Mouse (Mus musculus): Measurements from ENCODE around the gene Fam209. TPM values are rescaled to one million over a fixed set of nuclear protein-coding genes. Genes with fewer than 3 reads are reported as not detected.

Fam209 gene
- total and polyA plus RNA-seq, 2 experiments from 2014 or later = 0.47 TPM; not detected in 1

DNA sequence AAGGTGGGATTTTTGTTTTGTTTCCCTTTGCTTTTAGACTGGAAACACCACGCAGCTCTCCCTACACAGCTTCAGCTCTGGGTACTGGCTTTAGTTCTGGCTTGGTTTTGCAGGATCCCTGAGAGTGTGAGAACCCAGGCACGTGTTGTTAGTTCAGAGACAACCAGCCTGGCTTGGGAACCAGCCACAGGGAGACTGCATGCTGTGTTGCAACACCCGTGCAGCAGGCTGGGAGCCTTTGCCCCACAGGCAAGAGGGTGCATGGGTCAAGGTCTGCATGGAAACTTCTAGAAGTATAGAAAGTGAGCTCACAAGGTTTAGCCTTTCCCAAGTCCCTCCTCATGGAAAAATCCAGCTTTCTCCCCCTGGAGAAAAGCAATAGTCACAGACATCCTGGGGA is 38.6 kb downstream of the Fam209 start:
- H3K4me1 ChIP-seq (ENCODE audit: insufficient read depth, low read length) = no peaks in the 10 kb centered on the region
- 54% methylated on average over 3 of the region's 3 CpGs for WGBS
- no peak overlapping the region for H3K27ac ChIP-seq (ENCODE audit: low read depth, low read length)
- H3K9me3 ChIP-seq (ENCODE audit: low read length) = no peaks in the 10 kb centered on the region
- H3K36me3 ChIP-seq (ENCODE audit: insufficient read depth, low read length) = no peaks in the 10 kb centered on the region
- ATAC-seq (ENCODE audit: low FRiP score) = no peak
- H3K4me3 ChIP-seq (ENCODE audit: low read depth, low read length) = no peak overlapping the region
- H3K9ac ChIP-seq (replicated peaks; ENCODE audit: low read length, poor library complexity, severe bottlenecking) = no peak overlapping the region
- no peak for DNase-seq (ENCODE audit: low spot score)
- no peaks in the 10 kb centered on the region for H3K27me3 ChIP-seq (ENCODE audit: insufficient read depth, low read length)
- no peak overlapping the region for H3K4me2 ChIP-seq (ENCODE audit: low read depth, low read length, poor library complexity, severe bottlenecking)
- no peak for TF ChIP-seq CTCF (IDR thresholded peaks at IDR 0.05)

DNA sequence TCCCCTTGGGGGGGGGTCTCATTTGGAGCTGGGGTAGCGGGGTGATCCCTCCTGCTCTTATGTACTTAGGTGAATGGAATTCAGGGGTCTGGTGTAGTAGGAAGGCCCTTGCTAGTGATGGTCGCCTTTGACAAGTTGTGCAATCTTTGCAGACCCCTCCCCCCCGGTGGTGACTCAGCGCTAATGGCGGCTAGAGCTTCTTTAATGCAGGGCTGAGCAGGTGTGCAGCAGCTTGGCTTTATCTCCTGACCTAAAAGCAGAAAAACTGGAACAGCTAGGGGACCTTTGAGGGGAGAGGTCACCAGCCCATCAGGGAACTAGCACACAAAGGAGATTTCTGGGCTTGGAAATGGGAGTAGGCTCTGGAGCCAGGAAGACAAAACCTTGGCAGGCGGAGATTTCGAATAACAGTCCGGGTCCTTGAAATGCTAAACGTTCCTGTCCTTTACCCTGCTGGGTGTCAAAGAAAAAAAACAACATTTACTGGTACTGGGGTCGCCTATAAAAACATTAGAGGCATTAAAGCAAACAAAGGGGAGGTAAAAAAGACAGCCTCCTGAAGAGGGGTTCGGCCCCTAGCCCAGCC is 44.2 kb downstream of the Fam209 start:
- no peak for TF ChIP-seq CTCF (IDR thresholded peaks at IDR 0.05)
- Histone ChIP-seq H3K4me1 (ENCODE audit: insufficient read depth, low read length) (no peaks in the 10 kb centered on the region), H3K27ac (ENCODE audit: low read depth, low read length) (no peak overlapping the region), H3K9me3 (ENCODE audit: low read length) (no peaks in the 10 kb centered on the region), H3K9ac (replicated peaks; ENCODE audit: low read length, poor library complexity, severe bottlenecking) (no peak overlapping the region), H3K4me3 (ENCODE audit: low read depth, low read length) (no peak overlapping the region), H3K36me3 (ENCODE audit: insufficient read depth, low read length) (no peaks in the 10 kb centered on the region), H3K27me3 (ENCODE audit: insufficient read depth, low read length) (no peaks in the 10 kb centered on the region), H3K4me2 (ENCODE audit: low read depth, low read length, poor library complexity, severe bottlenecking) (no peak overlapping the region)
- DNase-seq (ENCODE audit: low spot score) (no peak), ATAC-seq (ENCODE audit: low FRiP score) (no peak)
- 29% methylated on average over 11 of the region's 11 CpGs for WGBS

GRCm38 (mm10) chr2:172520616-172521371 is 48.5 kb downstream of the Fam209 start:
- Histone ChIP-seq H3K27me3 (ENCODE audit: insufficient read depth, low read length) (no peaks in the 10 kb centered on the region), H3K27ac (ENCODE audit: low read depth, low read length) (no peak overlapping the region), H3K4me3 (ENCODE audit: low read depth, low read length) (no peak overlapping the region), H3K36me3 (ENCODE audit: insufficient read depth, low read length) (no peaks in the 10 kb centered on the region), H3K4me1 (ENCODE audit: insufficient read depth, low read length) (no peaks in the 10 kb centered on the region), H3K9ac (replicated peaks; ENCODE audit: low read length, poor library complexity, severe bottlenecking) (no peak overlapping the region), H3K4me2 (ENCODE audit: low read depth, low read length, poor library complexity, severe bottlenecking) (no peak overlapping the region), H3K9me3 (ENCODE audit: low read length) (no peaks in the 10 kb centered on the region)
- no peak for ATAC-seq (ENCODE audit: low FRiP score)
- no peak for DNase-seq (ENCODE audit: low spot score)
- no peak for TF ChIP-seq CTCF (IDR thresholded peaks at IDR 0.05)
- 87% methylated on average over 9 of the region's 9 CpGs for WGBS

DNA sequence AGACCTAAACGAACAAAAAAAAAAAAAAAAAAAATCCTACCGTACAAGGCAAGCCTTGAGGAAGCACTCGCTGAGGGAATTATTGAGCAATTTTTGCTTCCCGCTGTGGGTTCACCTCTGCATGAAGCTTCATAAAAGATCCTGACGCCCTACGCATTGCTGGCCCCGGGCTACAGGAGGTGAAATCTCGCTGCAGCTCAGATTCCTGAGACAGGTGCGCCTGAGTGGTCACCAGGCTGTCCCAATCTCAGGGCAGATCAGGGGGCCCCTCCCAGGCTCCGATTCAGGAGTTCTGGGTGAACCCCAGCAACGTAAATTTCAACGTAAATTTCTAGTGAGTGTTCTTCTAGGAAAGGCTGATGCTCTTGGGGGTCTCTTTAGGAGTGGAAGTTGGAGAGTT is 50.2 kb downstream of the Fam209 start:
- no peak for TF ChIP-seq CTCF (IDR thresholded peaks at IDR 0.05)
- Histone ChIP-seq H3K27me3 (ENCODE audit: insufficient read depth, low read length) (no peaks in the 10 kb centered on the region), H3K36me3 (ENCODE audit: insufficient read depth, low read length) (no peaks in the 10 kb centered on the region), H3K4me2 (ENCODE audit: low read depth, low read length, poor library complexity, severe bottlenecking) (no peak overlapping the region), H3K27ac (ENCODE audit: low read depth, low read length) (no peak overlapping the region), H3K9ac (replicated peaks; ENCODE audit: low read length, poor library complexity, severe bottlenecking) (no peak overlapping the region), H3K4me1 (ENCODE audit: insufficient read depth, low read length) (no peaks in the 10 kb centered on the region), H3K9me3 (ENCODE audit: low read length) (no peaks in the 10 kb centered on the region), H3K4me3 (ENCODE audit: low read depth, low read length) (no peak overlapping the region)
- no peak for DNase-seq (ENCODE audit: low spot score)
- WGBS = 88% methylated on average over 11 of the region's 12 CpGs
- no peak for ATAC-seq (ENCODE audit: low FRiP score)

Other genes with a start within 250 kb of the Fam209 start
- gene Mc3r, start 224.0 kb upstream of the Fam209 start, total RNA-seq (2014; rRNA removed) = 0.60 and 0.71 TPM in 2 replicates
- 0.94 and 1.1 TPM in 2 replicates for gene Mc3r, start 224.0 kb upstream of the Fam209 start, polyA plus RNA-seq (2015; fragmentation: Nextera tagmentation; extraction: Ambion mirVana)
- gene Fam210b, start 127.0 kb upstream of the Fam209 start, total RNA-seq (2014; rRNA removed) = 10.2 and 10.8 TPM in 2 replicates
- 21.1 and 21.9 TPM in 2 replicates for gene Fam210b, start 127.0 kb upstream of the Fam209 start, polyA plus RNA-seq (2015; fragmentation: Nextera tagmentation; extraction: Ambion mirVana)
- 4.2 and 7.6 TPM in 2 replicates for gene Aurka, start 102.0 kb upstream of the Fam209 start, total RNA-seq (2014; rRNA removed)
- gene Aurka, start 102.0 kb upstream of the Fam209 start, polyA plus RNA-seq (2015; fragmentation: Nextera tagmentation; extraction: Ambion mirVana) = 5.9 and 6.2 TPM in 2 replicates
- 26.6 and 28.0 TPM in 2 replicates for gene Cstf1, start 101.8 kb upstream of the Fam209 start, total RNA-seq (2014; rRNA removed)
- gene Cstf1, start 101.8 kb upstream of the Fam209 start, polyA plus RNA-seq (2015; fragmentation: Nextera tagmentation; extraction: Ambion mirVana) = 25.0 and 27.0 TPM in 2 replicates
- 0.05 and 0.52 TPM in 2 replicates for gene Cass4, start 78.7 kb upstream of the Fam209 start, total RNA-seq (2014; rRNA removed)
- 0.07 and 0.11 TPM in 2 replicates for gene Cass4, start 78.7 kb upstream of the Fam209 start, polyA plus RNA-seq (2015; fragmentation: Nextera tagmentation; extraction: Ambion mirVana)
- 62.0 and 67.0 TPM in 2 replicates for gene Rtf2, start 32.0 kb upstream of the Fam209 start, total RNA-seq (2014; rRNA removed)
- 85.0 and 89.2 TPM in 2 replicates for gene Rtf2, start 32.0 kb upstream of the Fam209 start, polyA plus RNA-seq (2015; fragmentation: Nextera tagmentation; extraction: Ambion mirVana)
- not detected in 2 replicates for gene Gcnt7, start 13.9 kb upstream of the Fam209 start, total RNA-seq (2014; rRNA removed)
- gene Gcnt7, start 13.9 kb upstream of the Fam209 start, polyA plus RNA-seq (2015; fragmentation: Nextera tagmentation; extraction: Ambion mirVana) = 0.77 and 1.2 TPM in 2 replicates
- 0.24 TPM in 1 of 2 replicates, not detected in the other for gene Tfap2c, start 77.1 kb downstream of the Fam209 start, total RNA-seq (2014; rRNA removed)
- gene Tfap2c, start 77.1 kb downstream of the Fam209 start, polyA plus RNA-seq (2015; fragmentation: Nextera tagmentation; extraction: Ambion mirVana) = not detected in 2 replicates